Mouse (Mus musculus) stomach, postnatal 0 days (tissue): ENCODE data around the gene Depdc1b. TPM values are rescaled to one million over a fixed set of nuclear protein-coding genes. Genes with fewer than 3 reads are reported as not detected.

Experiments
- ATAC-seq: fragments of 200-750 bp; cut with Nextera tagmentation; 2 replicates; pipeline ENCODE4 v1.8.0; 2017; ENCODE audit not compliant: low FRiP score, low TSS enrichment
- DNase-seq: peaks from one replicate; pipeline ENCODE4 v3.0.0-alpha.2; 2016; ENCODE audit warnings: low spot score
- H3K27ac ChIP-seq: fragments of 300-500 bp; sonication (generic); replicated peaks from 2 replicates; pipeline ENCODE4 v1.5.1; 2014; ENCODE audit warnings: mild to moderate bottlenecking, control low read depth
- H3K27me3 ChIP-seq: fragments of 300-500 bp; sonication (generic); 2 replicates; pipeline ENCODE4 v1.6.1; 2014; ENCODE audit warnings: low read length; ENCODE audit not compliant: control insufficient read depth, insufficient read depth
- H3K36me3 ChIP-seq: fragments of 300-500 bp; sonication (generic); 2 replicates; pipeline ENCODE4 v1.6.1; 2014; ENCODE audit warnings: low read length, mixed read lengths; ENCODE audit not compliant: control insufficient read depth, insufficient read depth
- H3K4me1 ChIP-seq: fragments of 300-500 bp; sonication (generic); replicated peaks from 2 replicates; pipeline ENCODE4 v1.6.1; 2014; ENCODE audit warnings: antibody characterized with exemption; ENCODE audit not compliant: control insufficient read depth, insufficient read depth
- H3K4me2 ChIP-seq: fragments of 300-500 bp; sonication (generic); replicated peaks from 2 replicates; pipeline ENCODE4 v1.6.1; 2014; ENCODE audit warnings: low read depth, mild to moderate bottlenecking, control low read depth, moderate library complexity
- H3K4me3 ChIP-seq: fragments of 300-500 bp; sonication (generic); 2 replicates; pipeline ENCODE4 v1.5.1; 2014; ENCODE audit warnings: low read depth, low read length, control low read depth
- H3K9ac ChIP-seq: fragments of 300-500 bp; sonication (generic); 2 replicates; pipeline ENCODE4 v1.6.1; 2014; ENCODE audit warnings: mild to moderate bottlenecking, low read length, control low read depth, mixed read lengths
- H3K9me3 ChIP-seq: fragments of 300-500 bp; sonication (generic); 2 replicates; pipeline ENCODE4 v1.6.1; 2016; ENCODE audit warnings: low read length; ENCODE audit not compliant: control insufficient read depth
- CTCF ChIP-seq: IDR thresholded peaks from 2 replicates; pipeline ENCODE4 v1.5.1; 2016; ENCODE audit warnings: antibody characterized with exemption, low read depth, mild to moderate bottlenecking, moderate library complexity
- EP300 ChIP-seq: optimal IDR thresholded peaks from 2 replicates; pipeline ENCODE3; 2016; ENCODE audit warnings: antibody characterized with exemption
- WGBS: fragments of 180-500 bp; shearing (Covaris S2); extraction: QIAGEN DNeasy Blood & Tissue Kit; methylation state at CpG from one replicate; pipeline ENCODE4 v1.1.7; 2014; 5-methylcytosine and 5-hydroxymethylcytosine counted together
- polyA plus RNA-seq: library from polyadenylated mRNA; unstranded; fragments of >200 nt; fragmentation: Nextera tagmentation; extraction: Ambion mirVana; gene quantifications from 2 replicates; pipeline ENCODE4 v1.2.1, GENCODE M21; 2015

The Depdc1b gene
- polyA plus RNA-seq, 1 experiment from 2014 or later: 1.2 TPM

GRCm38 (mm10) chr13:108428809-108429208 lies 112.7 kb downstream of the Depdc1b start:
- DNase-seq (no peak), ATAC-seq (no peak)
- 77% methylated on average over 6 of the region's 6 CpGs for WGBS
- Histone ChIP-seq H3K4me2 (no peak overlapping the region), H3K36me3 (no peaks in the 10 kb centered on the region), H3K4me1 (no peaks in the 10 kb centered on the region), H3K4me3 (no peak overlapping the region), H3K9ac (no peak overlapping the region), H3K27me3 (no peaks in the 10 kb centered on the region), H3K9me3 (no peaks in the 10 kb centered on the region), H3K27ac (no peak overlapping the region)
- TF ChIP-seq EP300 (no peak), CTCF (no peak)

GRCm38 (mm10) chr13:108429623-108430022 lies 113.5 kb downstream of the Depdc1b start:
- Histone ChIP-seq H3K27me3 (no peaks in the 10 kb centered on the region), H3K27ac (no peak overlapping the region), H3K4me3 (no peak overlapping the region), H3K4me1 (no peaks in the 10 kb centered on the region), H3K9ac (no peak overlapping the region), H3K9me3 (no peaks in the 10 kb centered on the region), H3K36me3 (no peaks in the 10 kb centered on the region), H3K4me2 (no peak overlapping the region)
- ATAC-seq: no peak
- TF ChIP-seq EP300 (no peak), CTCF (no peak)
- DNase-seq: no peak
- 60% methylated on average over 2 of the region's 2 CpGs for WGBS

- no peak overlapping the region for H3K4me3 ChIP-seq
- H3K9ac ChIP-seq: no peak overlapping the region
- 91% methylated on average over 3 of the region's 3 CpGs for WGBS
- H3K27ac ChIP-seq: no peak overlapping the region
- no peak for DNase-seq
- no peak for ATAC-seq
- H3K4me2 ChIP-seq: no peak overlapping the region
- TF ChIP-seq EP300 (no peak), CTCF (no peak)
- H3K4me1 ChIP-seq: no peaks in the 10 kb centered on the region
- no peaks in the 10 kb centered on the region for H3K9me3 ChIP-seq
- H3K27me3 ChIP-seq: no peaks in the 10 kb centered on the region
- no peaks in the 10 kb centered on the region for H3K36me3 ChIP-seq
Measured at GRCm38 (mm10) chr13:108431776-108432175, 115.6 kb downstream of the Depdc1b start.

GRCm38 (mm10) chr13:108435687-108436086 lies 119.6 kb downstream of the Depdc1b start:
- ATAC-seq (no peak), DNase-seq (no peak)
- H3K4me2 ChIP-seq: no peak overlapping the region
- H3K9me3 ChIP-seq: no peaks in the 10 kb centered on the region
- no peaks in the 10 kb centered on the region for H3K27me3 ChIP-seq
- H3K4me1 ChIP-seq: no peaks in the 10 kb centered on the region
- no peak overlapping the region for H3K27ac ChIP-seq
- no peak overlapping the region for H3K9ac ChIP-seq
- TF ChIP-seq CTCF: no peak
- TF ChIP-seq EP300: no peak
- no peak overlapping the region for H3K4me3 ChIP-seq
- no peaks in the 10 kb centered on the region for H3K36me3 ChIP-seq

GRCm38 (mm10) chr13:108437424-108437823 lies 121.3 kb downstream of the Depdc1b start:
- H3K4me3 ChIP-seq: no peak overlapping the region
- ATAC-seq: no peak
- WGBS: 91% methylated on average over 2 of the region's 2 CpGs

GRCm38 (mm10) chr13:108439012-108439411 lies 122.9 kb downstream of the Depdc1b start:
- Histone ChIP-seq H3K4me3 (no peak overlapping the region), H3K4me1 (no peaks in the 10 kb centered on the region), H3K4me2 (no peak overlapping the region), H3K27ac (no peak overlapping the region), H3K36me3 (no peaks in the 10 kb centered on the region), H3K9me3 (no peaks in the 10 kb centered on the region), H3K9ac (no peak overlapping the region), H3K27me3 (no peaks in the 10 kb centered on the region)
- ATAC-seq: no peak
- DNase-seq: no peak
- TF ChIP-seq CTCF: no peak
- TF ChIP-seq EP300: no peak
- 78% methylated on average over 1 of the region's 1 CpGs for WGBS

More at GRCm38 (mm10) chr13:108437424-108437823, 121.3 kb downstream of the Depdc1b start:
- Histone ChIP-seq H3K4me1 (no peaks in the 10 kb centered on the region), H3K27ac (no peak overlapping the region), H3K36me3 (no peaks in the 10 kb centered on the region), H3K4me2 (no peak overlapping the region), H3K9ac (no peak overlapping the region), H3K27me3 (no peaks in the 10 kb centered on the region), H3K9me3 (no peaks in the 10 kb centered on the region)
- TF ChIP-seq EP300 (no peak), CTCF (no peak)
- DNase-seq: no peak
